Mouse (Mus musculus) lung, postnatal 0 days (tissue): ENCODE results near the gene Nup188. TPM values are rescaled to one million over a fixed set of nuclear protein-coding genes. Genes with fewer than 3 reads are reported as not detected.

Experiments used
- ATAC-seq: fragments of 200-750 bp; cut with Nextera tagmentation; 2 replicates; pipeline ENCODE4 v1.8.0; 2017; ENCODE audit warnings: moderate library complexity
- DNase-seq: peaks from one replicate; pipeline ENCODE4 v3.0.0-alpha.2; 2016; ENCODE audit warnings: low spot score
- H3K27ac ChIP-seq: fragments of 300-500 bp; sonication (generic); 2 replicates; pipeline ENCODE4 v1.5.1; 2014; ENCODE audit warnings: antibody characterized with exemption, mild to moderate bottlenecking, low read length, mixed read lengths
- H3K27me3 ChIP-seq: fragments of 300-500 bp; sonication (generic); replicated peaks from 2 replicates; pipeline ENCODE4 v1.6.1; 2014; ENCODE audit warnings: low read length, mixed read lengths; ENCODE audit not compliant: insufficient read depth
- H3K36me3 ChIP-seq: fragments of 300-500 bp; sonication (generic); 2 replicates; pipeline ENCODE4 v1.6.1; 2014; ENCODE audit warnings: low read length, mixed read lengths; ENCODE audit not compliant: insufficient read depth
- H3K4me1 ChIP-seq: fragments of 300-500 bp; sonication (generic); 2 replicates; pipeline ENCODE4 v1.6.1; 2014; ENCODE audit warnings: antibody characterized with exemption, low read depth, low read length, mixed read lengths; ENCODE audit not compliant: insufficient read depth
- H3K4me2 ChIP-seq: fragments of 300-500 bp; sonication (generic); replicated peaks from 2 replicates; pipeline ENCODE4 v1.6.1; 2014; ENCODE audit warnings: low read depth, mild to moderate bottlenecking, low read length, moderate library complexity, mixed read lengths
- H3K4me3 ChIP-seq: fragments of 300-500 bp; sonication (generic); 2 replicates; pipeline ENCODE4 v1.5.1; 2014; ENCODE audit warnings: low read depth, low read length
- H3K9ac ChIP-seq: fragments of 300-500 bp; sonication (generic); replicated peaks from 2 replicates; pipeline ENCODE4 v1.6.1; 2014; ENCODE audit warnings: low read depth, mild to moderate bottlenecking
- H3K9me3 ChIP-seq: fragments of 300-500 bp; sonication (generic); 2 replicates; pipeline ENCODE4 v1.6.1; 2016; ENCODE audit warnings: low read length, mixed read lengths
- CTCF ChIP-seq: IDR thresholded peaks from 2 replicates; pipeline ENCODE4 v1.5.1; 2016; ENCODE audit warnings: antibody characterized with exemption, mild to moderate bottlenecking
- EP300 ChIP-seq: IDR thresholded peaks from 2 replicates; pipeline ENCODE4 v1.6.1; 2016; ENCODE audit warnings: antibody characterized with exemption, mild to moderate bottlenecking, control low read depth
- WGBS: fragments of 180-500 bp; shearing (Covaris S2); extraction: QIAGEN DNeasy Blood & Tissue Kit; methylation state at CpG from one replicate; pipeline ENCODE4 v1.1.7; 2014; 5-methylcytosine and 5-hydroxymethylcytosine counted together
- microRNA-seq: library from miRNA; unstranded; fragments of <30 nt; microRNA quantifications from one replicate; pipeline ENCODE4, GENCODE M21; 2016
- polyA plus RNA-seq: library from polyadenylated mRNA; unstranded; fragments of >200 nt; fragmentation: Nextera tagmentation; extraction: Ambion mirVana; gene quantifications from 2 replicates; pipeline ENCODE4 v1.2.1, GENCODE M21; 2015

The Nup188 gene
- polyA plus RNA-seq, 1 experiment from 2014 or later = 8.9 TPM

DNA sequence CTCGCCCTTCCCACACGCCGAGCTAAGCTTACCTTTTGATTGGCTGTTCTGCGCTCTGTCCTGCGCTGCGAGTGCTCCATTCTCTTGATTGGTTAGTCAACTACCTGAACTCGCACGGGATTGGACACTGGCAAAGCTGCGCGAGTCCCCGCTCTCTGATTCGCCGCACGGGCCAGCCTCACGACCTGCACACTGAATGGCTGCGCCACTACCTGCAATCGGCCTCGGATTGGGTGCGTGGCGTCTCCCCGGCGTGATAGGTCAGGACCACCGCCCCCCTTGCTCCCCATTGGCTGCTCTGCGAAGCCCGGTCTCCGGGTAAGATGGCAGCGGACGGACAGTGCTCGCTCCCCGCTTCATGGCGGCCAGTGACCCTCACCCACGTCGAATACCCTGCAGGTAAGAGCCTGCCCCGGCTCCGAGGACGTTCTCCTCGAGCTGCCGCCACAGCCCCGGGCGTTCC, 105.9 kb downstream of the Nup188 start, which contains the start of gene Dolpp1:
Gene Dolpp1, plus strand, starts transcription at position 141 of the 463 bp plus-strand sequence.
- H3K4me1 ChIP-seq = peaks cover 16% of the 10 kb centered on the region
- peak within 1 kb of the TSS; percentile 73 for H3K9ac ChIP-seq
- ATAC-seq = peak; percentile 93
- peak; percentile 99 for DNase-seq
- H3K4me3 ChIP-seq = peak within 1 kb of the TSS; percentile 87
- peak within 1 kb of the TSS; percentile 81 for H3K4me2 ChIP-seq
- peak within 1 kb of the TSS; percentile 92 for H3K27ac ChIP-seq
- TF ChIP-seq CTCF = 0 out of 2 replicates have a peak, but pooled peaks have one; percentile 8
- TF ChIP-seq EP300 = peak; percentile 54; the same call in 1 of the 2 replicates
- 0 out of 2 replicates have a peak, but pooled peaks cover 9% of the 10 kb centered on the region for H3K36me3 ChIP-seq
- H3K9me3 ChIP-seq = no peaks in the 10 kb centered on the region
- WGBS = under 1% methylated on average over 38 of the region's 40 CpGs
- no peaks in the 10 kb centered on the region for H3K27me3 ChIP-seq

- Histone ChIP-seq H3K9ac (peak overlapping the region; percentile 73), H3K4me2 (peak overlapping the region; percentile 81), H3K27me3 (no peaks in the 10 kb centered on the region), H3K27ac (peak overlapping the region; percentile 92), H3K4me3 (peak overlapping the region; percentile 87), H3K9me3 (no peaks in the 10 kb centered on the region), H3K36me3 (0 out of 2 replicates have a peak, but pooled peaks cover 13% of the 10 kb centered on the region), H3K4me1 (peaks cover 16% of the 10 kb centered on the region)
- WGBS = 0% methylated on average over 44 of the region's 54 CpGs
- ATAC-seq (peak; percentile 76), DNase-seq (peak; percentile 95)
- TF ChIP-seq CTCF (0 out of 2 replicates have a peak, but pooled peaks have one; percentile 4), EP300 (peak; percentile 31; the same call in 1 of the 2 replicates)
Measured at GRCm38 (mm10) chr2:30392577-30393369, 106.6 kb downstream of the Nup188 start.

DNA sequence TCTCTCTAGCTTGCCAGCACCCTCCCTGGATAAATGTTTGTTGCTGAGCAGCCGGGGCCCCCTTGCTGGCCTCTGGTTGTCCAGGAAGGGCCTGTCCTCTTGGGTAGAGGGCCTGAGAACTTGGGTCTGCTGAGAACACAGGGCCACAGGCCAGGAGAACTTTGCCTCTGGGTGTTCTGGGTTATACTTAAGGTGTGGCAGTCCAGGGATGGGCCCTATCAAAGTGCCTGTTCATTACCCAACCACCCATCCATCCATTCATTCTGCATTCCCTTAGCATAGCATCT, 107.1 kb downstream of the Nup188 start:
- TF ChIP-seq CTCF (no peak), EP300 (no peak)
- H3K4me2 ChIP-seq = peak overlapping the region; percentile 81
- no peaks in the 10 kb centered on the region for H3K27me3 ChIP-seq
- peak overlapping the region; percentile 73 for H3K9ac ChIP-seq
- peak overlapping the region; percentile 87 for H3K4me3 ChIP-seq
- H3K9me3 ChIP-seq = no peaks in the 10 kb centered on the region
- peak overlapping the region; percentile 92 for H3K27ac ChIP-seq
- WGBS = 33% methylated on average over 1 of the region's 1 CpGs
- H3K4me1 ChIP-seq = peaks cover 16% of the 10 kb centered on the region
- 0 out of 2 replicates have a peak, but pooled peaks cover 18% of the 10 kb centered on the region for H3K36me3 ChIP-seq
- ATAC-seq = peak; percentile 6
- no peak for DNase-seq

Small RNA genes lying within 50 kb of the gene (microRNA-seq; reads per million reads assigned to microRNA genes)
- gene Gm47292 = not detected

Other genes with a start within 250 kb of the Nup188 start
- 15.2 and 19.5 TPM in 2 replicates for gene Wdr34, start 237.5 kb upstream of the Nup188 start, polyA plus RNA-seq
- gene Set, start 229.0 kb upstream of the Nup188 start, polyA plus RNA-seq = 167 and 186 TPM in 2 replicates
- 9.8 and 11.0 TPM in 2 replicates for gene Pkn3, start 208.7 kb upstream of the Nup188 start, polyA plus RNA-seq
- gene Zdhhc12, start 192.7 kb upstream of the Nup188 start, polyA plus RNA-seq = 37.7 and 40.0 TPM in 2 replicates
- gene Zer1, start 161.8 kb upstream of the Nup188 start, polyA plus RNA-seq = 4.9 and 5.0 TPM in 2 replicates
- gene Tbc1d13, start 152.7 kb upstream of the Nup188 start, polyA plus RNA-seq = 4.5 and 6.5 TPM in 2 replicates
- 19.6 and 24.4 TPM in 2 replicates for gene Endog, start 114.9 kb upstream of the Nup188 start, polyA plus RNA-seq
- 21.7 and 23.4 TPM in 2 replicates for gene Spout1, start 107.9 kb upstream of the Nup188 start, polyA plus RNA-seq
- gene Kyat1, start 80.5 kb upstream of the Nup188 start, polyA plus RNA-seq = 12.7 and 17.1 TPM in 2 replicates
- gene Lrrc8a, start 48.7 kb upstream of the Nup188 start, polyA plus RNA-seq = 58.2 and 68.8 TPM in 2 replicates
- gene Gm28035, start 45.8 kb upstream of the Nup188 start, polyA plus RNA-seq = 0.12 and 0.21 TPM in 2 replicates
- gene Phyhd1, start 20.2 kb upstream of the Nup188 start, polyA plus RNA-seq = 9.5 and 13.4 TPM in 2 replicates
- gene Gm28038, start 5.4 kb upstream of the Nup188 start, polyA plus RNA-seq = not detected in 2 replicates
- gene Dolk, start 63 bp upstream of the Nup188 start, polyA plus RNA-seq = 24.1 TPM in 2 replicates
- gene Sh3glb2, start 72.9 kb downstream of the Nup188 start, polyA plus RNA-seq = 58.9 and 64.9 TPM in 2 replicates
- gene Miga2, start 77.8 kb downstream of the Nup188 start, polyA plus RNA-seq = 13.8 and 14.9 TPM in 2 replicates
- 25.0 and 26.1 TPM in 2 replicates for gene Dolpp1, start 105.9 kb downstream of the Nup188 start, polyA plus RNA-seq
- gene Crat, start 129.4 kb downstream of the Nup188 start, polyA plus RNA-seq = 36.5 and 37.4 TPM in 2 replicates
- 88.0 and 93.3 TPM in 2 replicates for gene Ptpa, start 129.6 kb downstream of the Nup188 start, polyA plus RNA-seq
- 3.6 and 4.0 TPM in 2 replicates for gene Ier5l, start 187.8 kb downstream of the Nup188 start, polyA plus RNA-seq